Mouse (Mus musculus): ENCODE data around the gene Prps1l3.
"Not testable (repeated sequence)": the region's sequence is repeated elsewhere in the genome, so short reads cannot be mapped to it uniquely, and the experiment has no call there.

Gene Prps1l3

DNA sequence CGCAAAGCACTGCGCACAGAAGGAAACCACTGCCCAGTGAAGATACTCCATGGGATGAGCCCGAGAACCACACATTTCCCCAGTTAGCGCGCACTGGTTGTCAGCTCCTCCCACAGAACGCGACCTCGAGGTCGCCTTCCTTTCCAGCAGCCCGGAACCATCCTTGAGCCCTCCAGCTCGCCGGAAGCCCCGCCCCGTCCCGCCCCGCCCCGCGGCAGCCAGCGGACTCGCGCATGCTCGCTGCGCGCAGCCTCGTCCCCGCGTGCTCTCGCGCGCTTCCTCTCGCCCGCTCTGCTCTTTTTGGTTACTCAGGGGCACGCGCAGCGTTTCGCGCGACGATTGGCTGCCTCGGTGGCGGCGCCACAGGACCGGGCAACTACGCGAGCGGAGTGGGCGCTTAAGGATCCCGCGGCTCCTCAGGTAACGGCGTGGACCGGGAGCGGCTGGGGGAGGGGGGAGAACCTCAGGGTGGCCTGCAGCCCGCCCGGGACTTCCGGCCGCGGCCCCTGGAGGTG is at the start of gene Prps1l3, which contains the start of gene Mipol1:
Gene Prps1l3, plus strand, starts transcription at position 221 of the 515 bp plus-strand sequence.
Gene Mipol1, plus strand, starts transcription at position 236 of the 515 bp plus-strand sequence.
- peak; percentile 84 for DNase-seq (ENCODE audit: low read depth, low spot score)

DNA sequence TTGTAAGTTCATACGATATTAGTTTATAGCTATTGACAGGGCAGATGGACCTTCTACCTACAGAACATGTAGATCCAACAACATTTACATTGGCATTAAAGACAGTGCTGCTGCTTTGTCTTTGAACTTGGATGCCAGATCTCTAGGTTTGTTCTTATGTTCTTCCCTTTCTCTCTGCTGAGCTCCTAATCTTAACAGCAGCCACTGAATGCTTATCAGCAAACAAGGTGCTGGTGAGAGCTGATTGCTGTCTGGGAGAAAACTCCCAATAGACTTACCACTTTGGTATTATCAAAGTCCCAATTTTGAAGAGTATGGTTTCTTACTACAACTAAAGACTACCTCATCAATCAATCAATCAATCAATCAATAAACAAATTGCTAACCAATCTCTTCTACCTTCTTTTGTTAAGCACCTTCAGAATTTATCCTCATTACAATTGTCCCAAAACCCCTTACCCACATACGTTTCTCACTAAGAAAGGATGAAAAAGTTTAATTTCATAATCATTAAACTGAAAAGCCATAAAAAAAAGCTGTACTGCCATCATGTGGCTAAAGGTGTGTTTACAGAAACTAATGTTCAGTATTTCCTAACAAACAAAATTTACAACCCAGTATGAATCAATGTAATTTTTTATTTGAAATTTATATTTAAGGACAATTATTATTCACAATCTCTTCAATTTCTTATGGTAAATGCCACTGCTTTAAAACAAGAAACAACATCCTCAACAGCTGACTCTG is 45.6 kb upstream of the Prps1l3 start:
- DNase-seq (ENCODE audit: low read depth, low spot score) = no peak

DNA sequence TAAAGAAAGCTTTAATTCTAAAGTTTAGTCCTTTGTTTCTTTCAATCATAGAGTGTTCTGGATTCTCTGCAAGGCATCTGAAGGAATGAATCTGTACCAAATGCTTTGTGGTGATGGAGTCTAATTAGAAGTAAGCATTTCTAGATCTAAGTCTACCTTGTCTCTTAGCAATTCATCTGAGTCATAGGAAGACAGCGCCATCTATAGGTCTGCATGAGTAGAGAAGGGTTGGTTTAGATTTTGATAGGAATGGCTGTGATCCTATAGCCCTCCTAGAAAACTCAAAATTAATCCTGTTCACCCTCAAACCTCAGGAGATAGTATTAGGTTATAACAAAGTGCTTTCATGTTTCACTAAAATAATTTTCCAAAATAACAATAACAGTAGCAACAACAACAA is 44.7 kb upstream of the Prps1l3 start:
- DNase-seq (ENCODE audit: low read depth, low spot score) = no peak

DNA sequence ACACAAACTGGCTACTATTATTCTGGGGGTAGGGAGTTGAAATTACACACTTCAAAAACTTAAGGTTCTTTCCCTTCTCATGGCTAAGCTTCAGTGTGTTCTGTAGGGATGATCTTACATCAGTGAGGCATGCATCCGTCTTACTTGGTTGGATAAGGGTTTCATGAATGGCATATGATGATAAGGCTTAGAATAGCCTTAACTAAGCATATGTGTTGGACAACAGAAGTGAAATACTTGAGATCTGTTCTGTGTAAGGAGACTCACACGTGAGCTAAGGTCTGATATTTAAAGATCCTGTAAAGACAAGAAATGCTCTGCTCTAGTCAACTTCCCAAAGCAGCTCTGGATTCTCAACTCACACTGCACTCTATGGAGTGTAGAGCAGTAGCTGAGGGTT is 44.1 kb upstream of the Prps1l3 start:
- no peak for DNase-seq (ENCODE audit: low read depth, low spot score)

DNA sequence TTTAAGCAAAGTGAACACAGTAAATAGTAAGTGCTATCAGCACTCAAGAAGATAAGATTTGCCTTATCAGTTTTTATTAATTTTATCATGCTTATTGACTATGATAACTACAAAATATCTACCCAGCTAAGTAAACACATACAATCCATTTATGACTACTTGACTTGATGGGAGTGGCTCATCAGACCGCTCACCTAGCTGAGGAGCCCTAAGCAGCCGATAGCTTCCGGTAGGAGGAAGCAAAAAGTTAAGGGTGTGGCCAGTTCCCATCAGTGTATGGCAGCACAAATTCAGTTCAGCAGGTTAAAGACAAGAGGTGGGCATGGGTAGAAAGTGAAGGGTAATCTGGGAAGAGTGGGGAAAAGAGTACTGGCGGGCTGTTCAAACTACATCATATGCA is 43.2 kb upstream of the Prps1l3 start:
- DNase-seq (ENCODE audit: low read depth, low spot score) = no peak

DNA sequence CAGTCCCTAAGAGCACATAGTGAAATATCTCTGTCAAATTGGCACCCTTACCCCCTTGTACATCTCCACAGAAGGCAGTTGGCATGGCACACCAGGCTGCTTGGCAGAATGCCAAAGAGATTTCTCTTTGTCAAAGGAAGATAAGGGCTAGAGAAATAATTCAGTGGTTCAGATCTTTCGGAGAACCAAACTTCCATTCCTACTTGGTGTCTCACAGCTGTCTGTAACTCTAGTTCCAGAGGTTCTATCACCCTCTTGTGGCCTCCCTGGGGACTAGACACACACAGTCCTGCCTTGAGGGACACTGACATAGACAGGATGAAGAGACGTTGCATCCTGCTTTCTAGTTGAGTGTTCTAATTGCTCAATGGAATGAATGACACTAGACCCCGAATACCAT is 35.6 kb upstream of the Prps1l3 start:
- DNase-seq (ENCODE audit: low read depth, low spot score) = no peak

DNA sequence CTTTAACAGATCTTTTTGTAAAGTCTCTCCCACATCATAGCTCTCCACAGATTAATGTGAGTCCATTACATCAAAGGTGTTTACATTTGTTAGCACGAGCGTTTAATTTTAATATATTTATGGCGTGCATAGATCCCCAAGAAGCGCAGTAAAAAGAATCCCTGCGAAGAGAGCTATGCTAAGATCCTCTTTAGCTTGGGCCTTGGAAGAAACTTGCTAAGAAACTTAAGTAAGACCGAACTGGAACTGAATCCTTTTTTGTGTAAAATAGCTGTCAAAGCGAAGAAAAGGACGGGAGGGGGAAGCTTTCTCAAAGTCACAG is 34.0 kb upstream of the Prps1l3 start:
- no peak for DNase-seq (ENCODE audit: low read depth, low spot score)

DNA sequence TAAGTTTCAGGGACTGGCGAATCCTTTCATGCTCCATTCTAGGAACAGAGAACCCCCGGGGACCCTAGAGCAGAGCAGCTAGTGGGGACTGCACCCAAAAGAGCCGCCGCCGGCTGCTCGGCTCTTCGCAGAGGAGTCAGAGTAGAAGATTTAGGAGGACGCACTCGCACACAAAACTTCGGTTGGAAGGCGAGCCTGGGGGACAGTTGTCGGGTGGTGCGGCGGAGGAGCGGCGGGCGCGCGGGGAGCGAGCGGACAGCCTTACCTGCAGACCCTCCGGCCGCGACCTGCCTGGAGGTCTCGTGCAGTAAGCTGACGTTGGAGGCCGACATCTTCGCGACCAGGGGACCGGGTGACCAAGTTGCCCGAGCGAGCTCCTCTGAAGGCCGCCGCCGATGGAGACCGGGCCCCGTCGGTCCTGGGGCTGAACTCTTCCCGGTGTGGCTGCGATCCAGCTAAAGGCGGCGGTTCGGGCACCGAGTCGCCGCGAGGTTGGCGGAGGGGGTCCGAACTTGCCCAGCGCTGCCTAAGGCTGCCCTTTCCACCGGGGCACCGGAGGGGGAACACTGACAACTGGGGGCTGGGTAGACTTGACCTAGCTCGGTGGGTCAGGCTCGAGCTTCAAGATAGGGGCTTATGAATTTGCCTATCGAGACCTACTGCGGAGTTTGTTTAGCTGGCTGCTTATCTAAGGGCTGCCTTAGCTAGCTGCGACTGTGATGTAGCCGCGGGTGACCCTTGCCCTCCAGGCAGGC is 33.4 kb upstream of the Prps1l3 start:
- no peak for DNase-seq (ENCODE audit: low read depth, low spot score)

DNA sequence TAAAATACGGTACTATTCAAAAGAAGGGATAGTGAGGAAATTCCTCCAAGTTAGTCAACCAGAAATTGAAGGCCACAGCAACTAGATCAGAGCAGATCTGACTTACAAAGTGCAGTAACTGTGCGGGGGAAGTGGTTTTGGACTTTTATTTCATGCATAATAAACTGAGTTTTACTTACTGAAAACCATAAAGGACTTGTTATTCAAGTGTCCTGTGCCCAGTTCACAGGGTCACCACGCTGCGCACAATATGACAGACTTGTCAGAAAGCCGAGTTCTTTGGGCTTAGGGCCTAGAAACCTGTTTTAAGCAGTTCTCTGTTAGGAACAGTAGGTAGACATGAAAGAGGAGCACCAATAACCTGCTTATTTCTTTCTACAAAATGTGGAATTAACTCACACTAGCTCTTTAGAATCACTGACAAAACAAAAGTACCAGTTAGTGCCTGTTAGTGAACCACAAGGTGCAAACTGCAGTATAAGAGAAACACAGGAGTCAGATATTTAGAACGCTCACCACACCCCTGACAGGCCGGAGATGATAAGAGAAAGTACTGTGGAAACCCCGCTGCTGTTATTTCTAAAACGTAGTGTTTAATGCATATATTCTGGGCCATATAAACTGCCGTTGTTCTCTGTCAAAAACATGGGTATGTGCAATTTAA is 32.7 kb upstream of the Prps1l3 start, which contains the start of gene Slc25a21:
Gene Slc25a21, minus strand, starts transcription at position 110 of the 664 bp plus-strand sequence.
- DNase-seq (ENCODE audit: low read depth, low spot score) = no peak

DNA sequence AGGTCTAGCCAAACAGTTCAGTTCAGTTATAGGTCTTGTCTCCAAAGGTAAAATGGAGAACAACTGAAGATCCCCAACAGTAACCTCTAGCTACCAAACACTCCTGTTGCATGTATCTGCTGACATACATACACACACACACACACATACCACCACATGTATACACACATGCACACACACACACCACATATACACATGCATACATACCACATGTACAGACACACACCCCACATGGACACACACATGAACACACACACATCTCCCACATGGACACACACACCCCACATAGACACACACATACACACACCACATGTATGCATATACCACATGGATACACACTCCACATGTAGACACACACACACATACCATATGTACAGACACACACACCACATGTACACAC is 31.9 kb upstream of the Prps1l3 start:
- no peak for DNase-seq (ENCODE audit: low read depth, low spot score)

DNA sequence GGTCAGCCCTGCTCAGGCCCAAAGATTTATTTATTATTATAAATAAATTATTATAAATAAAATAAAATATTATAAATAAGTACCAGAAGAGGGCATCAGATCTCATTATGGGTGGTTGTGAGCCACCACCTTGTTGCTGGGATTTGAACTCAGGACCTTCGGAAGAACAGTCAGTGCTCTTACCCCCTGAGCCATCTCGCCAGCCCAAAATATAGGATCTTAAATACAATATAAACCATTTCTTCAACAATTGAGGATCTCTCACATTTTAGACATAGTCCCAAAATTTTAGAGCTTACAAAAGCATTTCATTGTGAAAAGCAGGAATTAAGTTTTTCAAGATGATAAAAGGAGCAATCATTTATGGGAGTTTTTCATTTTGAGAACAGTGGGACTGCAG is 30.8 kb upstream of the Prps1l3 start:
- no peak for DNase-seq (ENCODE audit: low read depth, low spot score)

DNA sequence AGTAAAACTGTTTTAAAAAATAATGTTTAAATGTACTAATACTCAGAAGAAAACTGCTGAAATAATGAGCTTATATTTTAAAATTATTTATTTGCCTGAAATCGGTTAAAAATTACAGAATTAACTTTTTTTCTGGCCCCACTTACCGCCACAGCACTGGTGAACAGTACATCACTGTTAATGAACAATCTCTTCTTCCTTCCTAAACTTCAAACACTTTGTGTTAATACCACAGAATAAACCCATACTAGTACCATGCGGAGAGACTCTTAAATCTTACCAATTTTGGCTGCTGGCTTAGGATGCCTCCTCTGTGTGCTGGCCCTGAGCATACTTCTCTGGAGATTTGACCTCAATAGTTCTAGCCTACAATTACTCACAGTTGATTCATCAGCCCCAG is 28.3 kb upstream of the Prps1l3 start:
- no peak for DNase-seq (ENCODE audit: low read depth, low spot score)

DNA sequence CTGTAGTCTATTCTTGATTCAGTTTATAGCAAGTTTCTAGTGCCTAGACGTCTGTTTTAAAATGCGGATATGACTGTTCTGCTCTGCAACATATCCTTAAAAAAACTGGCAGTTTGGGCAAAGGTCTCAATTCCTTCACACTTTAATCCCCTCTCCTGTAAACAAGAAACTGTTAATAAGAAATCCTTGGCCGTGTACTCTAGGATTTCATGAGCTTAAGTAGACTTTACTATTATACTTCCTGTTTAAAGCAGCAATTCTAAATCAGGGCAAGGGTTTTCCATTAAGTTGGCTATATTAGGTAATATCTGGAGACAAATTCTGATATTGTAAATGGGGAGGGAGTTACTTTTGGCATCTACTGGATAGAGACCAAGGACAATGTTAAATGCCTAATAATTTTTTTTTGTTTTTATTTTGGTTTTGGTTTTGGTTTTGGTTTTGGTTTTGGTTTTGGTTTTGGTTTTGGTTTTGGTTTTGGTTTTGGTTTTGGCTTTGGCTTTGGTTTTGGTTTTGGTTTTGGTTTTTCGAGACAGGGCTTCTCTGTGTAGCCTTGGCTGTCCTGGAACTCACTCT is 25.8 kb upstream of the Prps1l3 start:
- no peak for DNase-seq (ENCODE audit: low read depth, low spot score)

DNA sequence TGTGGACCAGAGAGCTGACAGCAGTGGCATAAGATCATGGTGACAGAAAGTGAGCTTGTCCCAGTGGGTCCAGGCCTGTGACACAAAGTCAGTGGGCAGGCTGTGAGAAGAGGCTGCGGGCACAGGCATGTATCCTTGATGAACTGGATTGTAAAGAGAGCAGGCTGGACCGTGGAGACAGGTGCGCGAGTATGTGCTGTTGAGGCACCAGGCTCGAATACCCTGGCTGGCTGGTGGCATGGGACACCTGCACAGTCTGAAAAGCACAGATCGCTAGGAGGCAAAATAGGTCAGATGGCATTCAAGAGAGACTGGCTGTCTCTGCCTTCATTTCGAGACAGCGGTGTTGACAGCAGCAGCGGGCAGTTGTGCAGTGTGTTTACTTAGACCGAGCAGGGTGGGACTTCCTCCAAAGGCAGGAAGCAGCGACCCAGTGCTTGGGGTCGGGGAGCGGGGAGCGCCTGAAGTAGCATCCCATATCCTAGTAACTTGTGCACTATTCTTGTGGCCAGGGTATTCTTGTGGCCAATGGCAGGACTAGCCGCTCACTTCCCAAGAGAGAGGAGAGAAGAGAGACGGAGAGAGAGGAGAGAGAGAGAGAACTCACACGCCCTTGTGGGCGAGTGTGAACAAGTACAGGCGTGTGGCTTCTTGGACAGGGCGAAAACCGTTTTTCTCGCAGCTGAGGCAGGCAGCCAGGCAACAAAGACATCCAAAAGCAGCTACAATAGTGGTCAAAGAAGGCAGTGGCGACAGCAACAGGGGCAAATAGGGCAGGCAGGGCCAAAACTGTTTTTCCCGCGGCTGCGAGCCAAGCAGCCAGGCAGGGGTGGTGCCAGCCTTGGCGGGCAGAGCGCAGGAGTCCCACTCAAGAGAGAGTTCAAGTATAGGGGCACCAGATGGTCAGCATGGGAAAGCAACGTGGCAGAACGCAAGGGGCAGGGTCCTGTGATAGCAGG is 18.6 kb upstream of the Prps1l3 start:
- no peak for DNase-seq (ENCODE audit: low read depth, low spot score)

DNA sequence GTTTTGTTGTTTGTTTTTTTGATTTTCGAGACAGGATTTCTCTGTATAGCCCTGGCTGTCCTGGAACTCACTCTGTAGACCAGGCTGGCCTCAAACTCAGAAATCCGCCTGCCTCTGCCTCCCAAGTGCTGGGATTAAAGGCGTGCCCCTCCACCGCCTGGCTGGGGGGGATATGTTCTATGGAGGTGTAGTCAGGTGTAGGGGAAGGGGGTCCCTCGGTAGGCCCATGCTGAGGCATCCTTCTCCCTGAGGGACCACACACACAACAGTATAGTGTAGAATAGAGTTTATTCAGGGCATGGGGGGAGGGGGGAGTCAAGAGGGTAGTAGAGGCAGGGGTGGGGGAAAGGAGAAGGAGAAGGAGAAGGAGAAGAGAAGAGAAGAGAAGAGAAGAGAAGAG is 17.7 kb upstream of the Prps1l3 start:
- DNase-seq (ENCODE audit: low read depth, low spot score) = not testable (repeated sequence)

DNA sequence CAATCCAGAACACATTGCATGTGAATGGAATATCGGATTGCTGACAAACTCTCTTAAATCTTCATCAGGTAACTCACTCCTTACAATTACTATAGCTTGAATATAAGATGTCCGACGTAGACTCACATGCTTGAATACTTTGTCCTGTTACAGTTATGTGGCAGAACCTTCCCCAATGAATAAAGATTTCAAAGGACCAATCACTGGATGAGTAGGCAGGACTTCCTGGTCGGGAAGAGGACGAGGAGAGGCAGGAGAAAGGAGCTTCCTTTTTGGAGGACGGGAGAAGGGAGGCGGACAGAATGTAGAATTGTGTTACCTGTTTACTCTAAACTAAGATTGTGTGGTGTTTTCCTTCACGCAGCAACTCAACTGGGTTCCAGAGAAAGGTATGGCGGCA is 3.8 kb upstream of the Prps1l3 start:
- DNase-seq (ENCODE audit: low read depth, low spot score) = no peak

DNA sequence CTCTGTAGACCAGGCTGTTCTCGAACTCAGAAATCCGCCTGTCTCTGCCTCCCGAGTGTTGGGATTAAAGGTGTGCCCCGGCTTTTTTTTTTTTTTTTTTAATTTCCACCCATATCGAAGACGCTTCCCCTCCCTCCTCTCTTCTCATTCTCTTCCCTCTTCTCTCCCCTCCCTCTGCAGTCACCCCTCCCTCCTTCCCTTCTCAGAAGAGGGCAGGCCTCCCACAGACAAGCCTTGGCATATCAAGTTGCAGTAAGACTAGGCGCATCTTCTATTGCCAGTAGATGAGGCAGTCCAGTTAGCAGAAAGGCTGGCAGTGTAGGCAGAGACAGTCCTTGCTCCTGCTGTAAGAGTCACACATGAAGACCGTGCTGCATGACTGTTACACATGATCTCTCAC is 2.4 kb upstream of the Prps1l3 start:
- DNase-seq (ENCODE audit: low read depth, low spot score) = no peak

DNA sequence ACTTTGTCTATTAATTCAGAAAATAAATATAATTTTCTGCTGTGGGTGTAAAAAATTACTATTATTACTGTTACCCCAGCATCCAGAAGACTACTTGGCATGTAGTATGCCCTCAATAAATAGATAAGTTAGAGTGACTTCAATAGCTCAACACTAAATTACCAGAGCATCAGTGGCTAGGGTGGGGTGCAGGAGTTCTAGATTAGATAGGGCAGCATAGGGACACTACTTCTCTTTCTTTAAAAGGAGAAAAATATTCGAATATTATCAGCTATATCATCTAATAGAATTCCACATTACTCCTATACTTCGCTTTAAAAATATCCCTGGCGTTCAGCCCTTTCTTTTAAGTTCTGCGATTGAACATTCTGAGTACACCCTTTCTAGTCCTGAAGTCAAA is 509 bp upstream of the Prps1l3 start:
- DNase-seq (ENCODE audit: low read depth, low spot score) = no peak

DNA sequence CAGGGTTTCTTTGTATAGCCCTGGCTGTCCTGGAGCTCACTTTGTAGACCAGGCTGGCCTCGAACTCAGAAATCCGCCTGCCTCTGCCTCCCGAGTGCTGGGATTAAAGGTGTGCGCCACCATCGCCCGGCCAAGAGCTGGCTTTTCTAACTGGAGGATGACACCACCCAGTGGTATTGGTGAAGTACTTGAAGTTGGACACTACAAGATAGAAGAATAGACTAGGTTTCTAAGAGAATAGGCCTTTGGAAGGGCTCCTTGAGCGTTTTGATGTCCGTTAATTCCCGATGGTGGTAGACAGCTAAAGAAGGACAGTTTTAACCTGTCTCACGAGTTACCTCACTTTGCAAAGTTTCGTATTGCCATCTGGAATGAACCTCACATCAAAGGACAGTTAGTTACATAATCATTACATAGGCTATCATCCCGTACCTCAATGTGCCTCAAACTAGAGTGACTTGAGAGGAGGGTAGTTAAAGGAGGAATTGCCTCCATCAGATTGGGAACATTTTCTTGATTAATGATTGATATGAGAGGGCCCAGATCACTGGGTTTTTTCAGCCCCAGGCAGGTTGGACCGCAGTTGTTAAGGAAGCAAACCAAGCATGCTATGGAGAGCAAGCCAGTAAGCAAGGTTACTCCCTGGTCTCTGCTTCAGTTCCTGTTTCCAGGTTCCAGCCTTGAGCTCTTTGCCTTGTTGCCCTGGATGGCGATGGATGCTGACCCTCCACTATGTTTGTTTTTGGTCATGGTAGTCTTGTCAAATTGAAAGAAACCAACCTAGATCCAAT is 1.1 kb downstream of the Prps1l3 start:
- no peak for DNase-seq (ENCODE audit: low read depth, low spot score)

DNA sequence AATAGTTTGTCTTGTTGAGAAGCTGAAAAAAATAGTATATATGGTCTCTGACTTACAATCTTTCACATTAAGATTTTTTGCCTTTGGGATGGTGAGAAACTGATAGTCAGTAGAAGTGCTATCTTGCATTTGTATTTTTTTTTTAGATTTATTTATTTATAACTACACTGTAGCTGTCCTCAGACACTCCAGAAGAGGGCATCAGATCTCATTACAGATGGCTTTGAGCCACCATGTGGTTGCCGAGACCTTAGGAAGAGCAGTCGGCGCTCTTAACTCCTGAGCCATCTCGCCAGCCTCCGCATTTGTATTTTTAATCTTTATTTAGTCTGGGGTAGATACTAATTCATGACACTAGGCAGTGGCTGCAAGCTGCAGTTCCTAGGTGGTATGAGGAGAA is 3.2 kb downstream of the Prps1l3 start:
- DNase-seq (ENCODE audit: low read depth, low spot score) = no peak
